Mouse (Mus musculus): Measurements from ENCODE around the gene Tmem219. TPM values are rescaled to one million over a fixed set of nuclear protein-coding genes. Genes with fewer than 3 reads are reported as not detected.
"Not testable (repeated sequence)": the region's sequence is repeated elsewhere in the genome, so short reads cannot be mapped to it uniquely, and the experiment has no call there.

Tmem219 gene
- polyA plus RNA-seq, 1 experiment from 2014 or later = 16.7 TPM

GRCm38 (mm10) chr7:126914844-126915243 lies 7.9 kb downstream of the Tmem219 start:
- peaks cover 4% of the 10 kb centered on the region; the same call in 1 of the 2 replicates for H3K4me1 ChIP-seq
- DNase-seq (ENCODE audit: low spot score) = no peak
- H3K9me3 ChIP-seq = no peaks in the 10 kb centered on the region
- no peaks in the 10 kb centered on the region for H3K36me3 ChIP-seq (replicated peaks)
- no peaks in the 10 kb centered on the region for H3K27me3 ChIP-seq (replicated peaks; ENCODE audit: low read depth, poor library complexity, severe bottlenecking)
- WGBS = 85% methylated on average over 3 of the region's 3 CpGs
- no peak overlapping the region for H3K27ac ChIP-seq (replicated peaks)
- no peak overlapping the region for H3K4me3 ChIP-seq

GRCm38 (mm10) chr7:126905590-126905989 lies 17.1 kb downstream of the Tmem219 start:
- DNase-seq (ENCODE audit: low spot score) = no peak
- H3K4me1 ChIP-seq = no peaks in the 10 kb centered on the region
- H3K27me3 ChIP-seq (replicated peaks; ENCODE audit: low read depth, poor library complexity, severe bottlenecking) = no peaks in the 10 kb centered on the region
- no peaks in the 10 kb centered on the region for H3K36me3 ChIP-seq (replicated peaks)
- 74% methylated on average over 3 of the region's 3 CpGs for WGBS
- no peak overlapping the region for H3K4me3 ChIP-seq
- H3K27ac ChIP-seq (replicated peaks) = no peak overlapping the region
- no peaks in the 10 kb centered on the region for H3K9me3 ChIP-seq

- peaks cover 19% of the 10 kb centered on the region for H3K4me1 ChIP-seq
- DNase-seq (ENCODE audit: low spot score); H3K27me3 ChIP-seq (replicated peaks; ENCODE audit: low read depth, poor library complexity, severe bottlenecking); H3K36me3 ChIP-seq (replicated peaks); H3K4me3 ChIP-seq; H3K9me3 ChIP-seq; H3K27ac ChIP-seq (replicated peaks): not testable (repeated sequence)
- WGBS = 88% methylated on average over 7 of the region's 9 CpGs
Observed at GRCm38 (mm10) chr7:126899781-126900180, 22.9 kb downstream of the Tmem219 start.

- H3K4me3 ChIP-seq = peak overlapping the region; percentile 81
Observed at GRCm38 (mm10) chr7:126898102-126898990, 24.4 kb downstream of the Tmem219 start.

GRCm38 (mm10) chr7:126897390-126898101 lies 25.2 kb downstream of the Tmem219 start:
- no peaks in the 10 kb centered on the region for H3K36me3 ChIP-seq (replicated peaks)
- no peaks in the 10 kb centered on the region for H3K27me3 ChIP-seq (replicated peaks; ENCODE audit: low read depth, poor library complexity, severe bottlenecking)
- WGBS = 25% methylated on average over 16 of the region's 16 CpGs
- peak overlapping the region; percentile 92 for H3K27ac ChIP-seq (replicated peaks)
- H3K9me3 ChIP-seq = no peaks in the 10 kb centered on the region
- no peak for DNase-seq (ENCODE audit: low spot score)
- H3K4me1 ChIP-seq = peaks cover 19% of the 10 kb centered on the region
- H3K4me3 ChIP-seq = peak overlapping the region; percentile 81

More at GRCm38 (mm10) chr7:126898102-126898990, 24.4 kb downstream of the Tmem219 start:
- Histone ChIP-seq H3K27me3 (replicated peaks; ENCODE audit: low read depth, poor library complexity, severe bottlenecking) (no peaks in the 10 kb centered on the region), H3K9me3 (no peaks in the 10 kb centered on the region), H3K4me1 (peaks cover 19% of the 10 kb centered on the region), H3K27ac (replicated peaks) (peak overlapping the region; percentile 92), H3K36me3 (replicated peaks) (no peaks in the 10 kb centered on the region)
- WGBS = 12% methylated on average over 37 of the region's 37 CpGs
- peak; percentile 98 for DNase-seq (ENCODE audit: low spot score)

- Histone ChIP-seq H3K27ac (replicated peaks) (no peak overlapping the region), H3K9me3 (no peaks in the 10 kb centered on the region), H3K27me3 (replicated peaks; ENCODE audit: low read depth, poor library complexity, severe bottlenecking) (no peaks in the 10 kb centered on the region), H3K4me3 (0 out of 2 replicates have a peak overlapping the region, but pooled peaks have one; percentile 9), H3K4me1 (peaks cover 19% of the 10 kb centered on the region), H3K36me3 (replicated peaks) (peaks cover under 1% of the 10 kb centered on the region; the same call in 1 of the 2 replicates)
- WGBS = 83% methylated on average over 5 of the region's 5 CpGs
- DNase-seq (ENCODE audit: low spot score) = no peak
Observed at GRCm38 (mm10) chr7:126896912-126897311, 25.8 kb downstream of the Tmem219 start.

GRCm38 (mm10) chr7:126888852-126889251 lies 33.9 kb downstream of the Tmem219 start:
- H3K36me3 ChIP-seq (replicated peaks) = peaks cover 19% of the 10 kb centered on the region
- DNase-seq (ENCODE audit: low spot score) = no peak
- H3K27ac ChIP-seq (replicated peaks) = no peak overlapping the region
- H3K9me3 ChIP-seq = no peaks in the 10 kb centered on the region
- 46% methylated on average over 7 of the region's 7 CpGs for WGBS
- peaks cover 9% of the 10 kb centered on the region for H3K4me1 ChIP-seq
- no peak overlapping the region for H3K4me3 ChIP-seq
- H3K27me3 ChIP-seq (replicated peaks; ENCODE audit: low read depth, poor library complexity, severe bottlenecking) = no peaks in the 10 kb centered on the region

GRCm38 (mm10) chr7:126887281-126887680 lies 35.4 kb downstream of the Tmem219 start:
- H3K4me1 ChIP-seq = peaks cover 24% of the 10 kb centered on the region
- no peak overlapping the region for H3K27ac ChIP-seq (replicated peaks)
- H3K9me3 ChIP-seq = no peaks in the 10 kb centered on the region
- peaks cover 19% of the 10 kb centered on the region for H3K36me3 ChIP-seq (replicated peaks)
- no peaks in the 10 kb centered on the region for H3K27me3 ChIP-seq (replicated peaks; ENCODE audit: low read depth, poor library complexity, severe bottlenecking)
- DNase-seq (ENCODE audit: low spot score) = no peak
- 89% methylated on average over 5 of the region's 5 CpGs for WGBS
- H3K4me3 ChIP-seq = no peak overlapping the region

GRCm38 (mm10) chr7:126884286-126885164 lies 38.2 kb downstream of the Tmem219 start, which contains the start of gene Taok2:
TSS of gene Taok2 (minus strand) at chr7:126884703.
- Histone ChIP-seq H3K4me3 (peak within 1 kb of the TSS; percentile 90), H3K27me3 (replicated peaks; ENCODE audit: low read depth, poor library complexity, severe bottlenecking) (no peaks in the 10 kb centered on the region), H3K4me1 (peaks cover 42% of the 10 kb centered on the region), H3K9me3 (no peaks in the 10 kb centered on the region), H3K36me3 (replicated peaks) (peaks cover 20% of the 10 kb centered on the region), H3K27ac (replicated peaks) (peak within 1 kb of the TSS; percentile 92)
- DNase-seq (ENCODE audit: low spot score) = peak; percentile 100
- under 1% methylated on average over 56 of the region's 56 CpGs for WGBS

GRCm38 (mm10) chr7:126883731-126884181 lies 39.0 kb downstream of the Tmem219 start:
- no peaks in the 10 kb centered on the region for H3K9me3 ChIP-seq
- peaks cover 28% of the 10 kb centered on the region for H3K36me3 ChIP-seq (replicated peaks)
- peaks cover 42% of the 10 kb centered on the region for H3K4me1 ChIP-seq
- H3K27ac ChIP-seq (replicated peaks) = peak overlapping the region; percentile 92
- H3K27me3 ChIP-seq (replicated peaks; ENCODE audit: low read depth, poor library complexity, severe bottlenecking) = no peaks in the 10 kb centered on the region
- DNase-seq (ENCODE audit: low spot score) = peak; percentile 51
- 0% methylated on average over 15 of the region's 15 CpGs for WGBS
- H3K4me3 ChIP-seq = peak overlapping the region; percentile 90

GRCm38 (mm10) chr7:126881040-126881439 lies 41.7 kb downstream of the Tmem219 start:
- H3K9me3 ChIP-seq = no peaks in the 10 kb centered on the region
- peaks cover 55% of the 10 kb centered on the region for H3K36me3 ChIP-seq (replicated peaks)
- WGBS = 80% methylated on average over 6 of the region's 6 CpGs
- peak overlapping the region; percentile 90; the same call in 1 of the 2 replicates for H3K4me3 ChIP-seq
- no peak overlapping the region for H3K27ac ChIP-seq (replicated peaks)
- H3K4me1 ChIP-seq = peaks cover 42% of the 10 kb centered on the region
- DNase-seq (ENCODE audit: low spot score) = no peak
- H3K27me3 ChIP-seq (replicated peaks; ENCODE audit: low read depth, poor library complexity, severe bottlenecking) = no peaks in the 10 kb centered on the region

GRCm38 (mm10) chr7:126877239-126877638 lies 45.5 kb downstream of the Tmem219 start:
- DNase-seq (ENCODE audit: low spot score) = no peak
- 98% methylated on average over 1 of the region's 1 CpGs for WGBS
- H3K36me3 ChIP-seq (replicated peaks) = peaks cover 90% of the 10 kb centered on the region

More at GRCm38 (mm10) chr7:126877239-126877638, 45.5 kb downstream of the Tmem219 start:
- no peaks in the 10 kb centered on the region for H3K27me3 ChIP-seq (replicated peaks; ENCODE audit: low read depth, poor library complexity, severe bottlenecking)
- H3K4me1 ChIP-seq = peaks cover 18% of the 10 kb centered on the region
- H3K27ac ChIP-seq (replicated peaks) = no peak overlapping the region
- no peaks in the 10 kb centered on the region for H3K9me3 ChIP-seq
- H3K4me3 ChIP-seq = no peak overlapping the region

Measured in embryonic facial prominence, embryonic 10.5 days (tissue).